Mouse (Mus musculus) adrenal gland (tissue): ENCODE measurements around the gene Bbs9.

Experiments used
- intact Hi-C: fragments of 180-260 bp; cut with DNase I; formaldehyde crosslinking; loops from one replicate; pipeline ENCODE4 v1.15.1; 2025

Gene Bbs9

DNA sequence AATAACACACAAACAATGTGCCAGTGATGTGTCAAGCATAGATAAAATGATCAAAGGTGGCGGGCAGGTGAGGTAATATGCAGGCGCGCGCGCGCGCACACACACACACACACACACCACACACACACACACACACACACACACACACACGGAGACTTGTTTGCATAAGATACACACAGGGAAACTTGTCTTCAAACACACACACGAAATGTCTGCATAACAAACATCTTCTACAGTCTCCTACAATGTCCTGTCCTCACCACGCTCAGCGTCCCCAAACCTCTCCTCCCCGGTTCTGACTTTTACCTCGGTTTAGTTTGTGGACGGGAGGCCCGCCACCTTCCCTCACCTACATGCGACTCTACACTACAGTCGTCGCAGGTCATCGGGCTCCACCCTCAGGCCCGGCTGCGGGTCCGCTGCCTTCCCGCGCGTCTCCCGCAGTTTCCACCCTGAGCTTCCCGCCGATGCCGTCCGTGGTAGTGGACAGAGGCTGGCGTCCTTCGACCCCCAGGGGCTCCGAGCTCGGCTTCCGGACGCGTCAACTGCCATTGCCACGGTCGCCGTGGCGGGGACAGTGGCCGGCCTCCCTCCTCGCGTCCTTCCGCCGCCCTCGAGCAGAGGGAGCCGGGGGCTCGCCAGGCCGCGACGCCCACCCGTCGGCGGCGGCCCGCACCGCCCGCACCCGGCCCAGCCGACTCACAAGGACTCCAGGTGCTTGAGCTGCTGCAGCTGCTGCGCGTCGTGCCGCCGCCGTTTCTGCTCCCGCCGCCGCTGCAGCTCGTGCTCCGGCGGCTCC is 7.9 kb upstream of the Bbs9 start:
- intact Hi-C loops: no loop called here

DNA sequence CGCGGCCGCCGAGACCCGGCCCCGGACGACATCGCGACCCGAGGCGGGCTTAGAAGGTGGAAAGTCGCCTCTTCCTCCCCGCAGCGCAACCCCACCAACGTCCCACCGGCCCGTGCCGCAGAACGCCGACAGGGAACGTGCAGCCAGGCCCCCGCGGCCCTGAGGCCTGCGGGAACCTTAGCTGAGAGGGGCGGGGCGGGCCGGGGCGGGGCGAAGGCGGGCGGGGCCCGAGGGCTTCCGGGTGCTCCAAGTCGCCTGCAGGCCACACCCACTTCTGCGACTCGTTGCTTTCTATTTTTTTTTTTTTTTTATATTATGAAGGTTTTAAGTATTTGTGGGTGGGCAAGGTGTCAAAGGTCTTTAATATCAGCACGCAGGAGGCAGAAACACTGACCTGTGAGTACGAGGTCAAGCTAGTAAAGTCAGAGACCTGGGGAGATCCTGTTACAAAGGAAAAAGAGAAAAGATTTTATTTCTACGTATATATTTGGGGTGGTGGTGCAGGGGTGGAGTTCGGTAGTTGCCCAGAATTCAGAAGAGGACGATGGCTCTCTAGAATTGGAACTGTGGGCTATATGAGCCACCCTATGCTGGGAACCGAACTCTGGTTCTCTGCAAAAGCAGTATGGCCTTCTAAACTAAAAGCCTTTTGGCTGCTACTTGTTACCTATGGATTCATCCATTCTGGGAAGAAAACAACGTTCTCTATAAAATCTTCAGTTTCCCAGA is 7.2 kb upstream of the Bbs9 start:
- intact Hi-C loops: no loop called here

DNA sequence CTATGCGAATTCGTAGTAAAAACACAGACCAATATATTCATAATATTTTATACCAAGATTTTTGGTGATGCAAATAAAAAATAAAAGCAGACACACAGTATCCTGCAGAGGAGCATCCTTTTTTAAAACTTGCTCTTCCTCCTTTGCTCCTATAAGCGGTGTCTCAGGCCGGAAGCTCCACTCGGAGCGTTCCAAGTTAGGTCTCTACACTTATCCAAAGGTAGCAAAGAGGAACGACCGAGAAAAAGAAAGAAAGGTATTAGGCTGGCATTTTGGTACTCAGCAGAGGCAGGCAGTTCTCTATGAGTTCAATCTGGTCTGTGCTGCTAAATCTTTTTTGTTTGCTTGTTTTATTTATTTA is 6.6 kb upstream of the Bbs9 start:
- intact Hi-C loops: no loop called here

DNA sequence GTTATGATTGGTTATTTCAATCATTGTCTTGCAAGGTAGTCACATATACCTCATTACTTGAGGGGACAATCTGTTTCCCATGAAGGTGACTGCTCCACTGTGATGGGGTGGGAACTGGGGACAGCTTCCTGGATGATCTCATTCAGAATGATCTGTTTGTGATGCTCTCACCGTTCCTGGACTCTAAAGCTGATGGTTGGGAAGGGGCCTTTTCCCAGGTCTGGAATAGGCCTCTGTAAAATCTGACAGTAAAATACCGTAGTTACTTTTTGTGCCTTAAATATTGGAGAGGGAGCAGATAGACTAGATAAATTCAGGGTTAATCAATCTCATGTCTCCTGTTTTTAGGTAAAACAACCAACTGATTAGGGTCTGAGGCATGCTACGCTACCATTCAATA is 5.9 kb upstream of the Bbs9 start, which contains the start of gene Rp9:
Gene Rp9 (minus strand): TSS at position 101 of the 400 bp plus-strand sequence.
- intact Hi-C loops: no loop called here

DNA sequence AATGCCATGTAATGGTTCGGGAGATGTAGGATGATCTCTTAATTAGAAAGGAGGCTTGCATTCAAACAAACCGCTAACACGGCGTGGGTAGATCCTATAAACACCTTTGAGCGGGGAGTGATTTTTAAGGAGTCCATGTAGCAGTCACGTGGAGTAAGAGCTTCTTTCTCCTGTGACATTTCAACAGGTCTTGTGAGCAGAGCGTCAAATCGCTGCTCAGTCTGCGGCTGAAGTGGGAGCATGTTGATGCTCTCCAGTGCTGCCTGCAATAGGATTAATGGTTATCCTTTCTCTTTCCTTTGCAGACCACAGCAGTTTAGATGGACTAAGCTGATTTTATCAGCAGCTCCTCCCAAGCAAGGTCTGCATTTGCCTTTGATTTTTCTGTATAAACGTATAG is 750 bp downstream of the Bbs9 start:
- intact Hi-C loops: no loop called here

DNA sequence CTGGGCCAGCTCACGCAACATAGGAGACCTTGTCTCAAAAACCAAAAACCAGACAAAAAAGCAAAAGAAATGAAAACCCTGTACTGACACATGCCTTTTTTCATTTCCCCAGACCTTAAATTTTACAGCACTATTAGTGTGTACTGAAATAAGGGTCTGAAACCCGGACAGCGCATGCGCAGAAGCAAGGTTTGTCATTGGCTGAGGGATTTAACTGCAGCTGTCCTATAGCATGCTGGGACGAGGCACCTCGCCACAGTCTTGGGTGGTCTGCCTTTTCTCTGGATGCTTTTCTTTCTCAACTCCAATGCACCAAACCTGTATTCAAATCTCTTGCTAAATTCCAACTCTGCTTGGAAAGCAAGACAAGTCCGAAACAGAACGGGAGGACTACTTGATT is 3.4 kb downstream of the Bbs9 start:
- intact Hi-C loops: no loop called here

DNA sequence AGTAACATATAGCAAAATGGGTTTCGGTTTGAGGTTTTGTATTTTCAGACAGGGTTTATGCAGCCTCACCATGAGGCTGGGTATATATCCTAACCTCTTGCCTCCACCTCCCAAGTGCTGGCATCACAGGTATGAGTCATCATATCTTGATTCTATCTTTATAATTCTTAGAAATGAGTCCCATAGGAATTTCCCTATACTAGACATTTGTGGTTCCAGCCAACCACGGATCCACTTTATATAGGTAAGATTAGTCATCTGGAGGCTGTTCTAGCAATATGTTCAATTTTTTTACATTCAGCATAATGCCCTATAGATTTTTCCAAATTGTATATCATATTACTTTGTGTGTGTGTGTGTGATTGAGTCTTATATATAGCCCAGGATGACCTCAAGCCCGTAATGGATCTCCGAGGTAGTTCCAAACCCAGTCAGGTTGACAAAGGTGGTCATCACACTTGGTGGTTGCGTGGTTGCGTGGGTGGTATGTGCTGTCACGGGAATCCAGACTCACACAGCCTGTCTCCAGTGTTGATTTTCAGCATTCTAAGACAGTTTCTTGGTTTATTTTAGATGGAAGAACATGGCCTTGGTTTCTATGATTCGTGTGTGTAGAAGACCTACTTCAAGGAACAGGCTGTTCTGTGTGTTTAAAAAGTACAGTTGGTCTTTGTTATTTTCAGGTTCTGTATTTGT is 8.5 kb downstream of the Bbs9 start:
- intact Hi-C loops: no loop called here

DNA sequence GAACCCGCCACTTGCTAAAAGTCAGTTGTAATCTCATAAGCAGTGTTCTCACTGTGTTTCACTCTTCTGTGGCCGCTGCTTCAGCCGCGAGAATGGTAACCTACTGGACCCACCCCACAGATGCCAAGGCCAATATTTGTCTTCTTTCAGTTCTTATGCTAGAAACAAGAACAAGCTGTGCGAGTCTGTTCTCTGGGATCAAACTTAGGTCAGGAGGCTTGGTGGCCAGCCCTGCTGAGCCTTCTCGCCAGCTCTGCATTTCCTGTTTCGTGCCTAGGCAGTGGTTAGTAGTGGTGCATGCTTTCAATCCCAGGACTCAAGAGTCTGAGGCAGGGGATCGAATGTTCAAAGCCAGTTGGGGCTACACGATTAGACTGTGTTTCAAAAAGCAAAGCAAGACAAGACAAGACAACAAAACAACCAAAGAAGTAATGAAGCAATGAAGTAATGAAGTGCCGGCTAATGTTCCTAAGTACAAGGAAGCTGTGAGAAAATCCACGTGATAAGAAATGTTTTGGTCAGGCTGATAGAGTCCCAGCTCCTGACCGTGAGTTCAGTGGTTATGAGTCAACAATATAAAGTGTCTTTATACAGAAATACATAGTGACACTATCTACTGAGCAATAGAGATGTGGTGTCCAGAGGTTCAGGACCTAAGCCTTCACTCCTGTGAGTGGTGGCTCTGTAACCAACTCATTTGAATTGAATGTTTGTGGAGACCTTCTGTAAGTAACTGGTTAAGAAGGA is 9.2 kb downstream of the Bbs9 start:
- intact Hi-C loops: no loop called here

DNA sequence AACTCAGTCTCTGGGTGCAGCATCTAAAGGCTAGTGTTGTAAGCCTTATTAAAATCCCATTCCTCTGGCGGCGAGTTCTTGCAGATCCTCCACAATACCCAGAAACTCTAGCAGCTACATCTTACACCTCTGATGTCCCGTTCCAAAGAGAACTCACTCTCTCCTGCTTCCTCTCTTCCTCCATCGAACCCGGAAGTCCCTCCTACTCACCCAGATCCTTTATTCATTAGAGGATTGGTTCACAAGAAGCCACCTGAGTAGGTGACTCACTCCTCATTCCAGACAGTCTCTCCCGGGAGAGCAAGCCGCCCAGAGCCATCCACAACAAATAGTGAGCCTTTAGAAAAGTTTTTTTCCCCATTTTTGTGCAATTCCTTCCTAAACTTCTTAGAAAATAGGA is 10.7 kb downstream of the Bbs9 start:
- intact Hi-C loops: no loop called here

DNA sequence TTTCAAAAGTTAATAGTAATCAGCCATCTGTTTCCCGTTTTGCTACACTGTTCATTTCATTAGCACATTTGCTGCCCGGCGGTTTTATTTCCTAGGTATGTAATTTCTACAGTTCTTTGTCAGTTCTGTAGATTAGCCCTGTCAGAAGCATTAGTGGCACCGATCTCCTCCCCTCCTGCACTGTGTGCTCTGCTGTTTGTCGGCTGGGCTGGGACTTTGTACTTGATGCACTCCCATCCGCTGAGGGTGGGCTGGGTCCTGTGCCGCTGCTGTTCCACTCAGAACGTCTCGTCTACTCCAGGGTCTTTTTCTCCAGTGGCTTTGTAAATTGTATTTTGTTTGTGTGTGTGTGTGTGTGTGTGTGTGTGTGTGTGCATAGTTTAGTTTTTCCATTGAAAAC is 13.4 kb downstream of the Bbs9 start:
- intact Hi-C loops: no loop called here

DNA sequence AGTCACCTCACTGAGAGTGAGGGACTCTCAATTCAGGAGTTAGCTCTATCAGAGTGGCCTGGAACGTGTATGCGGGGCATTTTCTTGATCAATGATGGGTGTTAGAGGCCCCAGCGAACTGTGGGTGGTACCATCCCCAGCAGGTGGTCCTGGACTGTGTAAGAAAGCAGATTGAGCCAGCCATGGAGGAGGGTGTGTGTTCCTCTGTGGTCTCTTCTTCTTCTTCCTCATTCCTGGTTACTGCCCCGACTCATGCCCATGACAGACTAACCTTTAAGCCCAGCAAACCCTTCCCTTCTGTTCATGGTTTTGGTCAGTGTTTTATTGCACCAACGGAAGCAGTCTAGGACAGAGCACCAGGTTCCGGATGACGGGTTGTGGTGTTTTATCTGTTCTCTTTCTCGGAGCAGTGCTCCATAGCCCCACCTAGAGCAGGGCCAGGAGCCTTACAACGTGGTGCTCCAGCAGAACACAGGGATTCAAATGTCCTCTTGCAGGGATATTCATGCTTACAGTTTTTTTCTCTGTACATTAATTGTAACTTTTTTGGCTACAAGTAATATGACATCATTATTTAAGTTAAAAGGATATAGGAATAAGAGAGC is 18.8 kb downstream of the Bbs9 start:
- intact Hi-C loops: no loop called here

DNA sequence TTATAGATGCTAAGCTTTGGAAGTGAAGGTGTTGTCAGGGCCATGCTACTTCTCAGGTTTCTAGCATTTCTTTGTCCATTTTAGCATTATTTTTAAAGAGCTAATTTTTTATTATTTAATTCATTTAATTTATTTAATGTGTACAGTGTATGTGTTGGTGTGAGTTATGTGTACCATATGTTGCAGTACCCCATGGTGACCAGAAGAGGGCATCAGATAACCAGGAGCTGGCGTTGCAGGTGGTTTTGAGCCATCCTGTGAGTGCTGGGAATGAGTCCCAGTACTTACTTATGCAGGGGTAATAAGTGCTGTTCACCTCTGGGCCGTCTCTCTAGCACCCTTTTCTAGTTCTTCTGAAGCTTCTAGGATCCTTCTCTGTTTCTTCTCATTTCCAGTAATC is 19.6 kb downstream of the Bbs9 start:
- intact Hi-C loops: no loop called here

DNA sequence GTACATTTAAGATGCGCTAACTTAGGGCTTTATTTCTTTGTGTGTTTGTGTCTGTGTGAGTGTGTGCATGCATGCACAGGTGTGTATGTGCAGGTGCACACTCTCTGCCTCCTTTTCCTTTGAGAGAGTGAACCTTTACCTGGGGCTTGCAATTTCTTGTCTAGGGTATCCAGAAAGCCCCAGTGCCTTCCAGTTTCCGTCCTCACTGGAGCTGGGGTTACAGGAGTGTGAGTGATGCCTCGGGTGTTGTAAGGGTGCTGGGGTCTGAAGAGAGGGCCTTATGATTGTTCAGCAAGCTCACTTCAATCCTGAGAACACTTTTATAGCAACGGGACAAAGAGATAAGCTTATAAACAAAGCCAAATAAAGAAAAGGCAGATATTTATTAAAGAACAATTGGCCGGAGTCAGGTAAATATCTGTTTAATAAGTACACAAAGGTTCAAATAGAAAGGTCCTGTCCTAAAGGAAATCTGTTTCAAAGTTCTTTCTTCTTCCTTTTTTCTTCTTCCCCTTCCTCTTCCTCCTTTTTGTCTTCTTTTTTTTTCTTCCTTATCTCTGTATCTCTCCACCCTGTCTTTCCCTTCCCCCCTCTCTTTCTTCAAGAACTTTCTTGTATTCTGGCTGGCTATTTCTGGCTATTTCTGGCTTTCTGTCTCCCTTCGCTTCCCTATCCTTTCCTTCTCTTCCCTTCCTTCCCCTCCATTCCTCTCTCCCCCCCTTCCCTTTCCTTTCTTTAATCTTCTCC is 21.7 kb downstream of the Bbs9 start:
- intact Hi-C loops: no loop called here

DNA sequence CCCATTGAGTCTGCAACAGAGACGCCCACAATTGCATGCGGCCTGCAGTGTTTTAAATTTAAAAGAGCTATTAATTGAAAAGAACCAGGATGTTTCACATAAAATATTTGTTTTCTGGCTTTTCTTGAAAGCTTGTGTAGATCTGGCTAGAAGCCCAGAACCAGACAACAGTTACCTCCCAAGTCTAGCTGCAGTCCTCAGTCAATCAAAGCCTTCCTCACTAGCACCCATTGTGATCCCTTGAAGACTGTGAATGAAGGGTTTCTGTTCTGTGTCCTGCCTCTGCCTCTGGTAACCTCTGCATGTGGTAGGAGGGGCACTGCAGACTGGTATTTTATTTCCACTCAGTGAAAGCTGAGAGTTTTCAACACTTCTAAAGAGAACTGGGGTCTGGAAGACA is 27.5 kb downstream of the Bbs9 start:
- intact Hi-C loops: no loop called here

DNA sequence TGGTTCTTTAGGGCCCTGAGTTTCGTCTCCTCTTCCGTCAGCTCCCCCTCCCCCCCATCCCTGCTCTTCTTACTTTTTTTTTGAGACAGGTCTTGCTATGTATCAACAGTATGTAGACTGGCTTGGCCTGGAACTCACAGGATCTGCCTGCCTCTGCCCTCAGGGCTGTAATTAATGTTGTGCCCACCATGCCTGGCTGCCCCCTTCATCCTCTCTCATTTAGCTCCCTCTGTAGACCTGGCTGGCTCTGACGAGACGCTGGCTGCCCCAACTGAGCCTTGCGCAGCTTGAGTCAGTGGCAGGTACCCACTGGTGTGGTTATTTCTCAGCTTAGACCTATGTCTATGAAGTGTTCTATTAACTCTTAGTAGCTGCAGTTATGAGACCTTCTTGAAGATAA is 28.1 kb downstream of the Bbs9 start:
- intact Hi-C loops: no loop called here

DNA sequence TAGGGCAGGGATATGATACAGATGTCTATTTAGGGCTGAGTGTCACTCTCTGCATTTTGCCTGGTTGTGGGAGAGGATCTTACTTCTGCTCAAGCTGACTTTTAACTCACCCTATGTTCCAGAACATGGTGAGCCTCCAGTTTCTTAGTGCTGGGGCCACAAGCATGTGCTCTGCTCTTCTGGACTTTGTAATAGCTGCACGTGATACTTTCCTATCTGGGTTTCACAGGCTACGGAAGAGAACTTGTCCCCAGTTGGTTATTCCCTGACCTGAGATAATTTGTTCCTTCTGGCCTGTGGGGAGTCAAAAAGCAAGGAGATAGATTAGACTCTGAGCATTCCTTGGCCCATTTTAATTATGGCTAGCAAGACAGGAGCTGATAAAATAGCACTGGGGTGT is 30.1 kb downstream of the Bbs9 start:
- intact Hi-C loops: no loop called here

DNA sequence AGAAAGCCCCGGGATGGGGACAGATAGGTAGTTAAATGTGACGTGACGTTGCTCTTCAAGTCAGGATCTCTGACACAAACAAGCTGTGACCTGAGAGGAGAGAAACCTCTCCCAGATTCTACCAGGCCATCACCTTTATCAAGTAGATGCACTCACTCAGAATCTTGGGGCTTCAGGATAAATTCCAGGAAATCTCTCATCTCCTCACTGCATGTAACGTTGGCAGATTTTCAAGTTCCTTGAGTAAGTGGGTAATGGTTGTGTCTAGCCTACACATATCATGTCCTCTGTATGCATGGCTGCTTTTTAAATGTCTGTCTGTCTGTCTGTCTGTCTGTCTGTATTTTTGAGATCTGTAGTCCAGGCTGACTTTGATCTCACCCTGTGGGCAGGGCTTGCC is 39.6 kb downstream of the Bbs9 start:
- intact Hi-C loops: no loop called here

DNA sequence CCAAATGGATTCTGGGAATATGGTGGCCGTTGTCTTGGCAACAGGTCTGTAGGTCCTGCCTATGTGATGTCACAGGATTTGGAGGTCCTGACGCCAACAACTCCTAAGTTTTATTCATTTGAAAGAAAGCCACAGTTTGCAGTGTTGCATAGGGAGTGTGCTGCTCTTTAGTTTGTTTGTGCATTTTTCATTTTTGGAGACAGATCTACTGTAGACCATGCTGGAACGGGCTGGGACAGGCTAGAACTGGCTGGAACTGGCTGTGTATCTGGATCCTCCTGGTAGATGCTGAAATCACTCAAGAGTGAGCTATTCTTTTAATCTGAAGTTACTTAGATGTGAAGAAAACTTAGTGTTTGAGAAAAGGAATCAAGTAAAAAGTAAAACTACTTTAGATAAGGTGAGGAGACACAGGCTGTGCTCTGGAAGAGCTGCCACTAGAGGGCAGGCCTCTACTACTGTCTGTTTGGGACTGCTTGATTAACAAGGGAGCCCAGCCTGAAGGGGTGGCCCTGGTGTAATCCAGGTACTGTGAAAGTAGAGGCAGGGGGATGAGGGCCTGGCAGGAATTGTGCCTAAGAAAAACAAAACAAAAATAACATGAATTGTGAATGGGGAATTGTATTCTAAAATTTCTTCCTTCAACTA is 43.0 kb downstream of the Bbs9 start:
- intact Hi-C loops: no loop called here

DNA sequence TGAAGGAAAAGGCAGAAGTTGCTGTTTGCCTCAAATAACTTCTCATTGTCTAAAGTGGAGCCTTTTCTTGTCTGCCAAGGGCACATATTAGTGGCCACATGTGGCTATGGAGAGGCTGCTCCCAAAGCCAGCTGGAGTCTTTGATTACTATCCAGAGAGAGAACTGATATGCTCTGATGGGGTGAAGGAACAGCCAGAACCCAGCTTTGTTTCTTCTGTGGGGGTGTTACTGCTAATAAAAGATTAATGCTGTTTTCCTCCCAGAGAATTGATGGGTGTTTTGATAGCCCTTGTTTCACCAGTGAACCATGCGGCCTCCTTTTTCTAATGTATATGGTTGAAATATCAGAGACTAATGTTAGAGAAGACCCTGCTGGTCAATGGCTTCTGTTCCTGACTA is 47.9 kb downstream of the Bbs9 start:
- intact Hi-C loops: no loop called here
